Mouse (Mus musculus) myocyte (in vitro differentiated cells): ENCODE measurements around the gene Kcnip1.

Experiments used
- MYOD1 ChIP-seq, 3 experiments: IDR thresholded peaks; one replicate each; pipeline ENCODE4 v1.6.1; 2011; ENCODE audit warnings: control low read depth in 2 of 3, low read depth in 2 of 3, mild to moderate bottlenecking in 2 of 3, moderate library complexity in 1 of 3; ENCODE audit not compliant: insufficient read length in 2 of 3, control insufficient read depth in 1 of 3
- POLR2A ChIP-seq: IDR thresholded peaks from one replicate; pipeline ENCODE4 v1.6.1; 2011; ENCODE audit warnings: low read depth, mild to moderate bottlenecking, control low read depth, moderate library complexity; ENCODE audit not compliant: insufficient read length

DNA sequence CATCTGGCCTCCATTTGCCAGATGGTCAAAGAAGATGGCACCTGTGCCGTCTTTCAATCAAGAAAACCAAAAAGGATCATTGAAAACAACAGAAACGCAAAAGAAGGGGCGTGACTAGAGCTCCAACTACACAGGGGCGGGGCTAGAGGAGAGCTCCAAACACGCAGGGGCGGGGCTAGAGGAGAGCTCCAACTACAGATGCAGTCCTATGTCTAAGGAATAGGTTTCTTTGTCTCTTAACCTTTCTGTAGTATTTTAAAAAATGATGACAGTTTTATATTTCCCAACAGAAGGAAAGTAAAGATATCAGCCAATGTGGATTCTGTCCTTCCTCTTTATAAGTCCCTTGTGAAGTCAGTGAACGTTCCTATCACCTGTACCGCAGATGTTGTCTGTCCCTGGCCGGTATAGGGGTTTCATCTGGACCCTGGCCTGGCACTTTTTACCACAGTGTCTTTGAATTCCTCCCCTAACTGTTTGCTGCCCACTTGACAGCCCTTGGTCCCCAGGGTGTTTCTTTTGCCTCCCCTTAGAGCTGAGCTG is 48.1 kb downstream of the Kcnip1 start:
- TF ChIP-seq MYOD1 (IDR thresholded peaks at IDR 0.05; ENCODE audit: control insufficient read depth in 1 of 3, insufficient read length in 2 of 3, low read depth in 2 of 3) (no peak), POLR2A (no peak)
